Mouse (Mus musculus): ENCODE measurements around the gene Rab6b. TPM values are rescaled to one million over a fixed set of nuclear protein-coding genes. Genes with fewer than 3 reads are reported as not detected.

Gene Rab6b
- polyA plus RNA-seq, 1 experiment = 1.7 TPM

- Histone ChIP-seq H3K79me3 (ENCODE audit: low read depth) (no peaks in the 10 kb centered on the region), H3K4me3 (ENCODE audit: insufficient read depth, poor library complexity, severe bottlenecking) (no peak overlapping the region), H3K27me3 (ENCODE audit: control insufficient read depth, insufficient read depth, insufficient read length) (no peaks in the 10 kb centered on the region), H3K36me3 (ENCODE audit: control insufficient read depth, insufficient read depth) (no peaks in the 10 kb centered on the region), H3ac (ENCODE audit: control insufficient read depth, insufficient read length, low read depth) (no peak overlapping the region), H3K79me2 (ENCODE audit: control insufficient read depth, insufficient read depth) (no peaks in the 10 kb centered on the region)
- TF ChIP-seq USF1 (IDR thresholded peaks at IDR 0.05; ENCODE audit: low read depth) (no peak), MAX (IDR thresholded peaks at IDR 0.05) (no peak), MYOD1 (IDR thresholded peaks at IDR 0.05; ENCODE audit: control insufficient read depth, insufficient read length, low read depth) (no peak), CEBPB (IDR thresholded peaks at IDR 0.05; ENCODE audit: low read depth) (no peak), CTCF (IDR thresholded peaks at IDR 0.05; ENCODE audit: control insufficient read depth, insufficient read depth, insufficient read length) (no peak), MYOG (IDR thresholded peaks at IDR 0.05; ENCODE audit: control insufficient read depth, extremely low read depth, insufficient read length) (no peak), FOSL1 (IDR thresholded peaks at IDR 0.05; ENCODE audit: insufficient read depth, low read length, poor library complexity, severe bottlenecking) (no peak)
Observed at GRCm38 (mm10) chr9:103180807-103181565, 69.4 kb downstream of the Rab6b start.

DNA sequence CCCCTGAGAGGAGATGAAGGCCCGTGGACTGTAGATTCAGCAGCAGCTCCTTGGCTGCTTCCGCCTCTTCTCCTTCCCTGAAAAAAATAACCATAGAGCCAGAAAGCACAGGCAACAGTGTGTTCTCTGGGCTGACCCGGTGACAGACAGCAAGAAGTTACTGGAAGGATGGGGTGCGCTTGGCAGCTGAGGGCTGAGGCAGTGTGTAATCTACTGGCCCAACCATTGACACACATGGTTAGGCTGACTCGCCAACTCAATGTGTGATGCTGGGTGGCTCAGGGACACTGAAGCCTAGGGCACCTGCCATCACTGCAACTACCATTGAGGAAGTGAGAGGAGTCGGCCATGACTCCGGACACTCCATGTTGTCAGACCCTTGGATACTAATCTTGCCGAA is 70.3 kb downstream of the Rab6b start:
- no peaks in the 10 kb centered on the region for H3K79me2 ChIP-seq (ENCODE audit: control insufficient read depth, insufficient read depth)
- H3K27me3 ChIP-seq (ENCODE audit: control insufficient read depth, insufficient read depth, insufficient read length) = no peaks in the 10 kb centered on the region
- no peak overlapping the region for H3ac ChIP-seq (ENCODE audit: control insufficient read depth, insufficient read length, low read depth)
- TF ChIP-seq USF1 (IDR thresholded peaks at IDR 0.05; ENCODE audit: low read depth) (no peak), MYOG (IDR thresholded peaks at IDR 0.05; ENCODE audit: control insufficient read depth, extremely low read depth, insufficient read length) (no peak), MAX (IDR thresholded peaks at IDR 0.05) (no peak), CEBPB (IDR thresholded peaks at IDR 0.05; ENCODE audit: low read depth) (no peak), FOSL1 (IDR thresholded peaks at IDR 0.05; ENCODE audit: insufficient read depth, low read length, poor library complexity, severe bottlenecking) (no peak), MYOD1 (IDR thresholded peaks at IDR 0.05; ENCODE audit: control insufficient read depth, insufficient read length, low read depth) (no peak), CTCF (IDR thresholded peaks at IDR 0.05; ENCODE audit: control insufficient read depth, insufficient read depth, insufficient read length) (no peak)
- no peaks in the 10 kb centered on the region for H3K79me3 ChIP-seq (ENCODE audit: low read depth)
- H3K36me3 ChIP-seq (ENCODE audit: control insufficient read depth, insufficient read depth) = no peaks in the 10 kb centered on the region
- no peak overlapping the region for H3K4me3 ChIP-seq (ENCODE audit: insufficient read depth, poor library complexity, severe bottlenecking)

GRCm38 (mm10) chr9:103184855-103185254 is 73.3 kb downstream of the Rab6b start:
- TF ChIP-seq CEBPB (IDR thresholded peaks at IDR 0.05; ENCODE audit: low read depth) = no peak
- TF ChIP-seq FOSL1 (IDR thresholded peaks at IDR 0.05; ENCODE audit: insufficient read depth, low read length, poor library complexity, severe bottlenecking) = no peak
- TF ChIP-seq USF1 (IDR thresholded peaks at IDR 0.05; ENCODE audit: low read depth) = no peak
- TF ChIP-seq MAX (IDR thresholded peaks at IDR 0.05) = no peak
- no peak for TF ChIP-seq MYOD1 (IDR thresholded peaks at IDR 0.05; ENCODE audit: control insufficient read depth, insufficient read length, low read depth)

DNA sequence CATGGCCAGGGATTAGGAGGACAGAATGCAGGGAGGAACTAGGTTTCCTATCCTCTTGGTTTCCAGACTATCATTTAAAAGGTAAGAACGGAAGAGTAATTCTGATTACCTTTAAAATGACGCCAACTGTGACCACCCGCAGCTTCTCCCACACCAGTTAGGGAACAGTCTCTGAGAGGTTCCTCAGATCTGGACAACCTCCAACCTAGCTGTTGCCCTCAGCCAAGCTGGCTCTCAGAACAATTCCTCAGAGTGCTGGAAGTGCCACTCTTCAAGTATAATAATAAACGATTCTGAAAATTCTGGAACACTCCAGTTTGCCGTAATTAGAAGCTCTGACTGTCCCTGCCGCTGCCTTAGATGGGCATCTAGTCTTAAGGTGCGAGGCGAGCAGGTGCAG is 74.4 kb downstream of the Rab6b start:
- TF ChIP-seq MYOD1 (IDR thresholded peaks at IDR 0.05; ENCODE audit: control insufficient read depth, insufficient read length, low read depth) (no peak), MAX (IDR thresholded peaks at IDR 0.05) (no peak), FOSL1 (IDR thresholded peaks at IDR 0.05; ENCODE audit: insufficient read depth, low read length, poor library complexity, severe bottlenecking) (no peak), CEBPB (IDR thresholded peaks at IDR 0.05; ENCODE audit: low read depth) (no peak), CTCF (IDR thresholded peaks at IDR 0.05; ENCODE audit: control insufficient read depth, insufficient read depth, insufficient read length) (no peak), MYOG (IDR thresholded peaks at IDR 0.05; ENCODE audit: control insufficient read depth, extremely low read depth, insufficient read length) (no peak), USF1 (IDR thresholded peaks at IDR 0.05; ENCODE audit: low read depth) (no peak)
- Histone ChIP-seq H3K79me2 (ENCODE audit: control insufficient read depth, insufficient read depth) (no peaks in the 10 kb centered on the region), H3K4me3 (ENCODE audit: insufficient read depth, poor library complexity, severe bottlenecking) (no peak overlapping the region), H3K36me3 (ENCODE audit: control insufficient read depth, insufficient read depth) (peaks cover 13% of the 10 kb centered on the region), H3K79me3 (ENCODE audit: low read depth) (no peaks in the 10 kb centered on the region), H3K27me3 (ENCODE audit: control insufficient read depth, insufficient read depth, insufficient read length) (no peaks in the 10 kb centered on the region), H3ac (ENCODE audit: control insufficient read depth, insufficient read length, low read depth) (no peak overlapping the region)

More at GRCm38 (mm10) chr9:103184855-103185254, 73.3 kb downstream of the Rab6b start:
- Histone ChIP-seq H3K4me3 (ENCODE audit: insufficient read depth, poor library complexity, severe bottlenecking) (no peak overlapping the region), H3K27me3 (ENCODE audit: control insufficient read depth, insufficient read depth, insufficient read length) (no peaks in the 10 kb centered on the region), H3ac (ENCODE audit: control insufficient read depth, insufficient read length, low read depth) (no peak overlapping the region), H3K36me3 (ENCODE audit: control insufficient read depth, insufficient read depth) (peaks cover 4% of the 10 kb centered on the region), H3K79me2 (ENCODE audit: control insufficient read depth, insufficient read depth) (no peaks in the 10 kb centered on the region), H3K79me3 (ENCODE audit: low read depth) (no peaks in the 10 kb centered on the region)

- H3K79me3 ChIP-seq (ENCODE audit: low read depth) = no peaks in the 10 kb centered on the region
- TF ChIP-seq MYOD1 (IDR thresholded peaks at IDR 0.05; ENCODE audit: control insufficient read depth, insufficient read length, low read depth) = no peak
- no peak for TF ChIP-seq CEBPB (IDR thresholded peaks at IDR 0.05; ENCODE audit: low read depth)
- no peak for TF ChIP-seq MYOG (IDR thresholded peaks at IDR 0.05; ENCODE audit: control insufficient read depth, extremely low read depth, insufficient read length)
- TF ChIP-seq CTCF (IDR thresholded peaks at IDR 0.05; ENCODE audit: control insufficient read depth, insufficient read depth, insufficient read length) = no peak
- no peak for TF ChIP-seq MAX (IDR thresholded peaks at IDR 0.05)
- TF ChIP-seq USF1 (IDR thresholded peaks at IDR 0.05; ENCODE audit: low read depth) = no peak
- no peak for TF ChIP-seq FOSL1 (IDR thresholded peaks at IDR 0.05; ENCODE audit: insufficient read depth, low read length, poor library complexity, severe bottlenecking)
- no peaks in the 10 kb centered on the region for H3K27me3 ChIP-seq (ENCODE audit: control insufficient read depth, insufficient read depth, insufficient read length)
- H3K4me3 ChIP-seq (ENCODE audit: insufficient read depth, poor library complexity, severe bottlenecking) = no peak overlapping the region
- no peak overlapping the region for H3ac ChIP-seq (ENCODE audit: control insufficient read depth, insufficient read length, low read depth)
- H3K79me2 ChIP-seq (ENCODE audit: control insufficient read depth, insufficient read depth) = no peaks in the 10 kb centered on the region
- peaks cover 14% of the 10 kb centered on the region for H3K36me3 ChIP-seq (ENCODE audit: control insufficient read depth, insufficient read depth)
Observed at GRCm38 (mm10) chr9:103186747-103187146, 75.2 kb downstream of the Rab6b start.

All from C2C12 (cell line).